Mouse (Mus musculus): ENCODE data around the gene Rab21.

DNA sequence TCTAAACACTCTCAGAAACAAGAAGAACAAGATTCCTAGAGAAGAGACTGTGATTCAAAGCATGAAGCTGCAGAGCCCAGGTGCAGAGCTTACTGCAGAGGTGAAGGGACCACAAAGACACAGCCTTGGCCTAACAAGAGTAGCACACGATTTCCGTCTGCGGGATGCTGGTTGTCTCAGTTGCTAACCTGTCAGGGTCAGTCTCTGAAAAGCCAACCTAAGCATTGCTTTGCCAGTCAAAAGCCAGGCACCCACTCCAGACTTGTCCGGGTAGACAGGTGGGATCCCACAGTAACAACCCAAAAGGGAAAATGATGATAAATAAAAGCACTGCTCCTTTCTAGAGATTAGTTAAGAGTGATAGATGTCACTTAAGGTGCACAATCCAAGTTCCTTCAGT, 6.2 kb downstream of the Rab21 start:
- TF ChIP-seq POLR2A (IDR thresholded peaks at IDR 0.05; ENCODE audit: extremely low read depth, insufficient read depth, low read length) (no peak), CTCF (IDR thresholded peaks at IDR 0.05; ENCODE audit: extremely low read depth, insufficient read depth, low read length) (no peak)

Measured in cortical plate, adult 2 months (tissue).